Mouse (Mus musculus): ENCODE measurements at regions not wholly inside any gene's neighbourhood (a gene's known extent, or its start where the extent isn't known, plus 50 kb on each side); places are given as distances from the start of the nearest gene placed in this dataset.

- ATAC-seq = no peak
- 93% methylated on average over 10 of the region's 10 CpGs for WGBS
- no peak overlapping the region for H3K9ac ChIP-seq
Observed at GRCm38 (mm10) chr1:33395733-33396132, 273.9 kb downstream of the Prim2 start.

GRCm38 (mm10) chr1:33394989-33395594 is 274.5 kb downstream of the Prim2 start:
- H3K4me3 ChIP-seq = no peak overlapping the region
- WGBS = 81% methylated on average over 5 of the region's 5 CpGs
- H3K27ac ChIP-seq = no peak overlapping the region
- ATAC-seq = no peak
- no peaks in the 10 kb centered on the region for H3K36me3 ChIP-seq (ENCODE audit: poor library complexity, severe bottlenecking)
- H3K9me3 ChIP-seq (replicated peaks) = no peaks in the 10 kb centered on the region
- no peaks in the 10 kb centered on the region for H3K4me1 ChIP-seq
- H3K27me3 ChIP-seq = no peaks in the 10 kb centered on the region
- no peak overlapping the region for H3K4me2 ChIP-seq
- H3K9ac ChIP-seq = no peak overlapping the region

More at GRCm38 (mm10) chr1:33395733-33396132, 273.9 kb downstream of the Prim2 start:
- Histone ChIP-seq H3K36me3 (ENCODE audit: poor library complexity, severe bottlenecking) (no peaks in the 10 kb centered on the region), H3K9me3 (replicated peaks) (no peaks in the 10 kb centered on the region), H3K4me2 (no peak overlapping the region), H3K4me1 (no peaks in the 10 kb centered on the region), H3K27ac (no peak overlapping the region), H3K4me3 (no peak overlapping the region), H3K27me3 (no peaks in the 10 kb centered on the region)

GRCm38 (mm10) chr1:33370796-33371195 is 298.8 kb downstream of the Prim2 start:
- Histone ChIP-seq H3K4me2 (no peak overlapping the region), H3K4me3 (no peak overlapping the region), H3K9me3 (replicated peaks) (no peaks in the 10 kb centered on the region), H3K9ac (no peak overlapping the region), H3K36me3 (ENCODE audit: poor library complexity, severe bottlenecking) (no peaks in the 10 kb centered on the region), H3K27ac (no peak overlapping the region), H3K4me1 (no peaks in the 10 kb centered on the region), H3K27me3 (no peaks in the 10 kb centered on the region)
- no peak for ATAC-seq
- 84% methylated on average over 7 of the region's 7 CpGs for WGBS

GRCm38 (mm10) chr1:33362688-33363426 is 306.7 kb downstream of the Prim2 start:
- Histone ChIP-seq H3K4me1 (peaks cover 14% of the 10 kb centered on the region), H3K27ac (no peak overlapping the region), H3K9ac (no peak overlapping the region), H3K4me2 (peak overlapping the region; percentile 22), H3K36me3 (ENCODE audit: poor library complexity, severe bottlenecking) (no peaks in the 10 kb centered on the region), H3K4me3 (no peak overlapping the region), H3K27me3 (no peaks in the 10 kb centered on the region), H3K9me3 (replicated peaks) (no peaks in the 10 kb centered on the region)
- ATAC-seq = peak; percentile 86
- 17% methylated on average over 13 of the region's 13 CpGs for WGBS

- H3K36me3 ChIP-seq (ENCODE audit: poor library complexity, severe bottlenecking) = no peaks in the 10 kb centered on the region
- no peaks in the 10 kb centered on the region for H3K27me3 ChIP-seq
- H3K27ac ChIP-seq = no peak overlapping the region
- no peak overlapping the region for H3K4me3 ChIP-seq
- WGBS = 78% methylated on average over 3 of the region's 3 CpGs
- H3K4me2 ChIP-seq = no peak overlapping the region
- ATAC-seq = no peak
- no peak overlapping the region for H3K9ac ChIP-seq
- H3K9me3 ChIP-seq (replicated peaks) = no peaks in the 10 kb centered on the region
- H3K4me1 ChIP-seq = no peaks in the 10 kb centered on the region
Observed at GRCm38 (mm10) chr1:33334061-33334460, 335.5 kb downstream of the Prim2 start.
